Mouse (Mus musculus): ENCODE results near the gene Erh.
A peak's percentile ranks its signal among the peaks of the same experiment; 100 is the strongest.

Gene Erh

GRCm38 (mm10) chr12:80643693-80644505 is at the start of gene Erh, which contains the start of gene Slc39a9:
Erh (minus strand) TSS chr12:80644341.
Slc39a9 (plus strand) TSS chr12:80643883.
- peak; percentile 97 for DNase-seq (ENCODE audit: low read depth, low spot score)

DNA sequence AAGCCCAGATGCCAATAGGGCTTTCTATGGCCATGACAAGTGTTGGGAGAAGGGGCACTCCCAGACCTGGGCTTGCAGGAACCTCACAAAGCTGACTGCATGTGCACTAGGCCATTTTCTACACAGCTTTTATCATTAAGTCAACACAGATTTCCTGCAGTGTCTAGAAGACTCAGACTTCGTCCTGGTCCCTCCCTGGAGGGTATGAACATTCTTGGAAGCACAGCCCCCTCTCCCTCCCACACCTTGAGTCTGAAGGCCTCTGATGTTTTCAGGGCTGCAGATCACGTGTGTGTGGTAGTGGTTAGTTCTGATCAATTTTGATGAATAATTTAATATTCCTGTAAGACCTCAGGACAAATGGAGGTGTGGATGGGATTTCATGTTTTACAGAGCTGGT is 49.6 kb upstream of the Erh start:
- no peak for DNase-seq (ENCODE audit: low read depth, low spot score)

- no peak for DNase-seq (ENCODE audit: low read depth, low spot score)
These were observed 48.3 kb upstream of the Erh start, which contains the start of gene Plekhd1 for GRCm38 (mm10) chr12:80692269-80692972. Plekhd1 (plus strand) TSS chr12:80692591.

GRCm38 (mm10) chr12:80691671-80692091 is 47.5 kb upstream of the Erh start:
- no peak for DNase-seq (ENCODE audit: low read depth, low spot score)

GRCm38 (mm10) chr12:80689696-80690095 is 45.6 kb upstream of the Erh start:
- no peak for DNase-seq (ENCODE audit: low read depth, low spot score)

DNA sequence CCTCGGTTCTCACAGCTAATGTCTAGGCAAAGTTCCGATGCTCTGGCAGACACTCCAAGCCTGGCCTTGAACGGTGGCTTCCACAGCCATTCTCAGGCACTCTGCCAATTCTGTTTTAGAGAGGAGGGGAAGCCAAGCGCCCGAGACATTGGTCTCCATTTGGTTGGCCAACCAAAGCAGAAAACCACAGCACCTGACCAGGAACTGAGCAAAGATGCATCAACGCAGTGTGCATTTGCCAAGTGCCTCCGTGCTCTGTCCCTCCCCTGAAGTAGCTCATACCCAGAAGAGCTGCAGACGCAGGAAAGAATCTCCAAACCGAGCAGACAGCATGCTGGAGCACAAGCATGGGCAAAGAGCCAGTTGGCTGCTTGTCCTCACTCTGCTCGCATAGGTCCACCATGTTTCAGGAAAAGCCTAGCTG is 43.7 kb upstream of the Erh start:
- DNase-seq (ENCODE audit: low read depth, low spot score) = no peak

- no peak for DNase-seq (ENCODE audit: low read depth, low spot score)
These were observed 40.2 kb upstream of the Erh start for GRCm38 (mm10) chr12:80684316-80684715.

GRCm38 (mm10) chr12:80683554-80683953 is 39.4 kb upstream of the Erh start:
- no peak for DNase-seq (ENCODE audit: low read depth, low spot score)

DNA sequence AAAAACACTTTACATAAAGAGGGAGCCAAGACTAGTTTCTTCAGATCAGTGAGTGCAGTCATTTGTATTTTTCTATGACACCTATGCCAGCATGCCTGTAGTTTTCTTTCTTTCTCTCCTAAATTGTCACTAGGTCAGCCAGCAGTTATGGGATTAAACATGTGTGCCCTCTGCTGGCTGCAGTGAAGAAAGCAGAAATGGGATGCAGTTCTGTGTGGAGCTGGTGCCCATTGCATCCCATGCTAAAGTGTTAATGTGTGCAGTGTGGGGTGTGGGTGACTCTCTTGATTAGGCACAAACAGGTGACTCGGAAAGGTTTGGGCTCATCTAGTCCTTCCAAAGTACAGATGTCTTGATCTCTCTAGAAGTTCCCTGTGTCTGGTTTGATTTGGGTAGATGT is 37.2 kb upstream of the Erh start:
- DNase-seq (ENCODE audit: low read depth, low spot score) = peak; percentile 14

- DNase-seq (ENCODE audit: low read depth, low spot score) = peak; percentile 49
These were observed 29.0 kb upstream of the Erh start for GRCm38 (mm10) chr12:80673170-80673569.

DNA sequence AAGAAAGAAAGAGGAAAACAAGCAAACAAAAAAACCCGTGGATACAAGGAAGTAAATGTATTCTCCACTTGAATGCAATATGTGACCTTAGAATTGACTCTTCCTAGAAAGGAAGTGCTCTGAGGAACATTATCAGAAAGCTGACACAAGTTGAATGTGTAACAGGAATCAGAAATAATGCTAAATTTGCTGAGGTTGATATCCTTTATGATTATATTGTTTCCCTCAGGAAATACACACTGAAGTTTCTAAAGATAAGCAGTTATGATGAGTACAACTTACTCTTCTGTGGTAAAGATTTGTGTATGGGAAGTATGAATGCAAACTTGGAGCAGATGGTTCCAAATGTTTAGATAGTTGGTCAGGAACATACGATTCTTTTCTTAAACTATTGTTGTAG is 24.2 kb upstream of the Erh start:
- no peak for DNase-seq (ENCODE audit: low read depth, low spot score)

GRCm38 (mm10) chr12:80663935-80664334 is 19.8 kb upstream of the Erh start:
- DNase-seq (ENCODE audit: low read depth, low spot score) = no peak

GRCm38 (mm10) chr12:80662322-80662721 is 18.2 kb upstream of the Erh start:
- DNase-seq (ENCODE audit: low read depth, low spot score) = no peak

GRCm38 (mm10) chr12:80658661-80659060 is 14.5 kb upstream of the Erh start:
- no peak for DNase-seq (ENCODE audit: low read depth, low spot score)

- DNase-seq (ENCODE audit: low read depth, low spot score) = no peak
These were observed 10.5 kb upstream of the Erh start for GRCm38 (mm10) chr12:80654659-80655025.

DNA sequence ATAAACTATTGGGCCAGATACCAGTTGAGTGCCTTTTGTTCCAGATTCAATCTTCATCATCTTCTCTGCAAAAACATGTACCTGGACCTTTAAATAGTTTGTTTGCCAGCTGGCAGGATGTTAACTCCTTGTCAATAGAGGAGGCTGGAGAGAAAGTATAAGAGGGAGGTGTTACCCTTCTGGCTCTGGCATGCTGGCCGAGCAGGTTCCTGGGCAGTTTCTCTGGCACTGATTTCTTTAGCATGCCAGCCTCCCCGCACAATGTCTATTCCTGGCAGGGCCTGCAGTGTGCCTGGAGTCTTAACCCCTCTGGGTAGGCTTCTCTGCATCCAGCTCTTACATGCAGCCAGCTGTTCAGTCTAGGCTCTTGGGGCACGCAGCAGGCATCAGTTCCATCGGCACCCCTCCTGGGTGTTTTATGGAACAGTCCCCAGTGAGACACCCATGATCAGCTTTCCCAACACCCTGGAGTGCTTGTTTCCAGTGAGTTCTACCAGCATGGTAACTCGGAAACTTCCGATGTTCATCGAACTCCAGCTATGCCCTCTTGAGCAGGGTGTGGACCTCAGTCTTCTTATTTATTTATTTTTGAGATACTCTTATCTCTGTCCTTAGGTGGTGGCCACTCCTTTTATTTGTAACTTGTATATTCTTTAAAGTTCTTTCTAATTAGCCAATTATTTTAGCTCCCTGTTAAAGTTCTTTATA is 10.0 kb upstream of the Erh start:
- DNase-seq (ENCODE audit: low read depth, low spot score) = no peak

DNA sequence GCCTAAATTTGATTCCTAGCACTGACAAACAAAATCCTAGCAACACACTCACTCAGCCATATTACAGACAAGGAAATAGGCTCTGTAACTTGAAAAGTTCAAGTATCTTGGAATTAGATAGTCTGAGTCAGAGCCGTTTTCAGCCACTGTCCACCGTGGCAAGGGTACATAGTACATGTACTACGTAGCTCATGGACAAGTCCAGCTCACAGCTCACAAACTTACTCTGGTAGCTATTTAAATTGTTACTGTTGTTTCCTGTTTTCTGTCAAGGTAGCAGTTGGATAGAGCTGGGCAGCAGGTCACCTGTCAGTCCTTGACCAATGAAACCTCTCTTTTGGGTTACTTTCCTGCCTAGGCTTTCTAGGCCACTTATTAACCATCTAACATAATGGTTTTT is 2.2 kb upstream of the Erh start:
- no peak for DNase-seq (ENCODE audit: low read depth, low spot score)

GRCm38 (mm10) chr12:80644506-80644868 is 346 bp upstream of the Erh start:
- no peak for DNase-seq (ENCODE audit: low read depth, low spot score)

GRCm38 (mm10) chr12:80642725-80643692 is 1.1 kb downstream of the Erh start:
- peak; percentile 76 for DNase-seq (ENCODE audit: low read depth, low spot score)

DNA sequence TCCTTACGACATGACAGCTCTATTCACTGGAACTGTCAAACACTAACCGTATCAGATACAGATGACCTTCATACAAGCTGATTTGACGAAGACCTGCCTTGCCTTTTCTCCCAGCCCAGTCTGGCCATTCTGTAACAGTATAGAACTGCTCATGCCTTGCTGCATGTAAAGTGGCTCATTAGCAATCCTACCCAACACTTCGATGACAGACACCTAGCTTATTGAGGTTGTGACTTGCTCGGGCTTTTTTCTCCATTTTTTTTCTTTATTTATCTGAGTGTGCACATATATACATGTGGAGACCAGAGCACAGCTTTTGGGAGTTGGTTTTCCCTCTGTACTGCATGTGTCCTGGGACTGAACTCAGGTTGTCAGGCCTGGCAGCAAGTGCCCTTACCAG is 12.4 kb downstream of the Erh start:
- no peak for DNase-seq (ENCODE audit: low read depth, low spot score)

DNA sequence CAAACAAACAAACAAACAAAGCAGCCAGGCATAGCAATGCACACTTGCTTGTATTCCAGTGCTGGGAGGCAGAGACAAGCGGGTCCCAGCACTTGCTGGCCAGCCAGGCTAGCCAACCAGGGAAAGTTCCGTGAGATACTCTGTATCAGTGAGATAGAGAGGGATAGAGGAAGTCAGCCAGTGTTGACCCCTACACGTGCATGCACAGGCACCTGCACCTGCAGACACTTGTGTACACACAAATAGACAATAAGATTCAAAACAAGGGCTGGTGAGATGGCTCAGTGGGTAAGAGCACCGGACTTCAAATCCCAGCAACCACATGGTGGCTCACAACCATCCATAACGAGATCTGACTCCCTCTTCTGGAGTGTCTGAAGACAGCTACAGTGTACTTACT is 23.6 kb downstream of the Erh start:
- DNase-seq (ENCODE audit: low read depth, low spot score) = no peak
